Mouse (Mus musculus): Measurements from ENCODE around the gene Cdh23. TPM values are rescaled to one million over a fixed set of nuclear protein-coding genes. Genes with fewer than 3 reads are reported as not detected.

Gene Cdh23
- total and polyA plus RNA-seq, 3 experiments = 4.7 to 7.7 (median 7.0) TPM

GRCm38 (mm10) chr10:60398051-60398814 is 298.1 kb downstream of the Cdh23 start:
- Histone ChIP-seq H3K79me2 (replicated peaks; ENCODE audit: control insufficient read depth, insufficient read depth, low read length) (no peaks in the 10 kb centered on the region), H3K27me3 (ENCODE audit: control insufficient read depth, insufficient read depth, low read length) (no peaks in the 10 kb centered on the region), H3K4me3 (no peak overlapping the region), H3K27ac (no peak overlapping the region; the same call in 1 of the 2 replicates), H3K9ac (ENCODE audit: low read depth, low read length) (no peak overlapping the region), H3K4me1 (ENCODE audit: control insufficient read depth, insufficient read depth, low read length) (no peaks in the 10 kb centered on the region; the same call in 1 of the 2 replicates), H3K36me3 (ENCODE audit: control insufficient read depth, insufficient read depth, low read length) (no peaks in the 10 kb centered on the region)
- WGBS = 70% methylated on average over 10 of the region's 10 CpGs
- TF ChIP-seq CTCF (IDR thresholded peaks at IDR 0.05) (peak; percentile 55), EP300 (IDR thresholded peaks at IDR 0.05; ENCODE audit: insufficient read depth, low read depth, low read length) (no peak)
- intact Hi-C loops (cut with DNase I) = no loop called here
- no peak for DNase-seq

GRCm38 (mm10) chr10:60395605-60396004 is 300.7 kb downstream of the Cdh23 start:
- H3K36me3 ChIP-seq (ENCODE audit: control insufficient read depth, insufficient read depth, low read length) = no peaks in the 10 kb centered on the region
- no peaks in the 10 kb centered on the region for H3K27me3 ChIP-seq (ENCODE audit: control insufficient read depth, insufficient read depth, low read length)
- H3K9ac ChIP-seq (ENCODE audit: low read depth, low read length) = no peak overlapping the region
- H3K4me3 ChIP-seq = no peak overlapping the region
- no peaks in the 10 kb centered on the region; the same call in none of the 2 replicates for H3K4me1 ChIP-seq (ENCODE audit: control insufficient read depth, insufficient read depth, low read length)
- intact Hi-C loops (cut with DNase I) = no loop called here
- no peak overlapping the region for H3K27ac ChIP-seq
- no peak for DNase-seq
- WGBS = 80% methylated on average over 5 of the region's 5 CpGs
- H3K79me2 ChIP-seq (replicated peaks; ENCODE audit: control insufficient read depth, insufficient read depth, low read length) = no peaks in the 10 kb centered on the region
- TF ChIP-seq CTCF (IDR thresholded peaks at IDR 0.05) (no peak), POLR2A (IDR thresholded peaks at IDR 0.05; ENCODE audit: insufficient read depth, low read depth, low read length) (no peak), EP300 (IDR thresholded peaks at IDR 0.05; ENCODE audit: insufficient read depth, low read depth, low read length) (no peak)

- H3K9ac ChIP-seq (ENCODE audit: low read depth, low read length) = no peak overlapping the region
- TF ChIP-seq EP300 (IDR thresholded peaks at IDR 0.05; ENCODE audit: insufficient read depth, low read depth, low read length) = no peak
- no peak for TF ChIP-seq POLR2A (IDR thresholded peaks at IDR 0.05; ENCODE audit: insufficient read depth, low read depth, low read length)
- TF ChIP-seq CTCF (IDR thresholded peaks at IDR 0.05) = no peak
- 55% methylated on average over 7 of the region's 7 CpGs for WGBS
- H3K36me3 ChIP-seq (ENCODE audit: control insufficient read depth, insufficient read depth, low read length) = no peaks in the 10 kb centered on the region
- no peak overlapping the region for H3K4me3 ChIP-seq
- no peak overlapping the region for H3K27ac ChIP-seq
- H3K27me3 ChIP-seq (ENCODE audit: control insufficient read depth, insufficient read depth, low read length) = no peaks in the 10 kb centered on the region
- intact Hi-C loops (cut with DNase I) = no loop called here
- H3K4me1 ChIP-seq (ENCODE audit: control insufficient read depth, insufficient read depth, low read length) = no peaks in the 10 kb centered on the region; the same call in none of the 2 replicates
- DNase-seq = no peak
- no peaks in the 10 kb centered on the region for H3K79me2 ChIP-seq (replicated peaks; ENCODE audit: control insufficient read depth, insufficient read depth, low read length)
Measured at GRCm38 (mm10) chr10:60394936-60395335, 301.4 kb downstream of the Cdh23 start.

- Histone ChIP-seq H3K4me3 (no peak overlapping the region), H3K79me2 (replicated peaks; ENCODE audit: control insufficient read depth, insufficient read depth, low read length) (no peaks in the 10 kb centered on the region), H3K4me1 (ENCODE audit: control insufficient read depth, insufficient read depth, low read length) (peaks cover 8% of the 10 kb centered on the region), H3K9ac (ENCODE audit: low read depth, low read length) (no peak overlapping the region), H3K27ac (no peak overlapping the region), H3K27me3 (ENCODE audit: control insufficient read depth, insufficient read depth, low read length) (no peaks in the 10 kb centered on the region), H3K36me3 (ENCODE audit: control insufficient read depth, insufficient read depth, low read length) (no peaks in the 10 kb centered on the region)
- DNase-seq = no peak
- TF ChIP-seq EP300 (IDR thresholded peaks at IDR 0.05; ENCODE audit: insufficient read depth, low read depth, low read length) (no peak), CTCF (IDR thresholded peaks at IDR 0.05) (no peak), POLR2A (IDR thresholded peaks at IDR 0.05; ENCODE audit: insufficient read depth, low read depth, low read length) (no peak)
- WGBS = 95% methylated on average over 9 of the region's 9 CpGs
- intact Hi-C loops (cut with DNase I) = no loop called here
Measured at GRCm38 (mm10) chr10:60391661-60392060, 304.6 kb downstream of the Cdh23 start.

- DNase-seq = no peak
- TF ChIP-seq CTCF (IDR thresholded peaks at IDR 0.05) (no peak), POLR2A (IDR thresholded peaks at IDR 0.05; ENCODE audit: insufficient read depth, low read depth, low read length) (no peak), EP300 (IDR thresholded peaks at IDR 0.05; ENCODE audit: insufficient read depth, low read depth, low read length) (no peak)
- no peaks in the 10 kb centered on the region for H3K36me3 ChIP-seq (ENCODE audit: control insufficient read depth, insufficient read depth, low read length)
- peaks cover 8% of the 10 kb centered on the region for H3K4me1 ChIP-seq (ENCODE audit: control insufficient read depth, insufficient read depth, low read length)
- intact Hi-C loops (cut with DNase I) = no loop called here
- no peak overlapping the region for H3K27ac ChIP-seq
- no peaks in the 10 kb centered on the region for H3K79me2 ChIP-seq (replicated peaks; ENCODE audit: control insufficient read depth, insufficient read depth, low read length)
- H3K4me3 ChIP-seq = no peak overlapping the region
- no peak overlapping the region for H3K9ac ChIP-seq (ENCODE audit: low read depth, low read length)
- H3K27me3 ChIP-seq (ENCODE audit: control insufficient read depth, insufficient read depth, low read length) = no peaks in the 10 kb centered on the region
- 68% methylated on average over 5 of the region's 5 CpGs for WGBS
Measured at GRCm38 (mm10) chr10:60390904-60391420, 305.3 kb downstream of the Cdh23 start.

All from heart, adult 2 months (tissue).